Mouse (Mus musculus) forebrain, embryonic 13.5 days (tissue): ENCODE results near the gene Ncdn. TPM values are rescaled to one million over a fixed set of nuclear protein-coding genes. Genes with fewer than 3 reads are reported as not detected.

Experiments used
- ATAC-seq: fragments of 200-750 bp; cut with Nextera tagmentation; 2 replicates; pipeline ENCODE4 v1.8.0; 2017
- H3K27ac ChIP-seq: fragments of 300-500 bp; sonication (generic); 2 replicates; pipeline ENCODE4 v1.5.1; 2015; ENCODE audit warnings: inconsistent platforms, mild to moderate bottlenecking, moderate library complexity
- H3K27me3 ChIP-seq: fragments of 300-500 bp; sonication (generic); 2 replicates; pipeline ENCODE4 v1.6.1; 2015; ENCODE audit warnings: mild to moderate bottlenecking, inconsistent platforms
- H3K36me3 ChIP-seq: fragments of 300-500 bp; sonication (generic); 2 replicates; pipeline ENCODE4 v1.6.1; 2015; ENCODE audit warnings: mild to moderate bottlenecking, inconsistent platforms; ENCODE audit not compliant: poor library complexity, severe bottlenecking
- H3K4me1 ChIP-seq: fragments of 300-500 bp; sonication (generic); 2 replicates; pipeline ENCODE4 v1.6.1; 2015; ENCODE audit warnings: inconsistent platforms
- H3K4me2 ChIP-seq: fragments of 300-500 bp; sonication (generic); 2 replicates; pipeline ENCODE4 v1.6.1; 2015; ENCODE audit warnings: inconsistent platforms, mild to moderate bottlenecking, moderate library complexity
- H3K4me3 ChIP-seq: fragments of 300-500 bp; sonication (generic); 2 replicates; pipeline ENCODE4 v1.5.1; 2015; ENCODE audit warnings: mild to moderate bottlenecking, inconsistent platforms
- H3K9ac ChIP-seq: fragments of 300-500 bp; sonication (generic); 2 replicates; pipeline ENCODE4 v1.6.1; 2015; ENCODE audit warnings: mild to moderate bottlenecking, inconsistent platforms
- H3K9me3 ChIP-seq: fragments of 300-500 bp; sonication (generic); replicated peaks from 2 replicates; pipeline ENCODE4 v1.6.1; 2016; ENCODE audit warnings: inconsistent platforms
- WGBS: fragments of 180-500 bp; shearing (Covaris S2); methylation state at CpG from one replicate; pipeline ENCODE4 v1.1.7; 2015; 5-methylcytosine and 5-hydroxymethylcytosine counted together
- polyA plus RNA-seq: library from polyadenylated mRNA; unstranded; fragments of >200 nt; fragmentation: Nextera tagmentation; extraction: Ambion mirVana; gene quantifications from 2 replicates; pipeline ENCODE4 v1.2.1, GENCODE M21; 2015

Gene Ncdn
- polyA plus RNA-seq, 1 experiment from 2014 or later = 47.6 TPM

- Histone ChIP-seq H3K27me3 (no peaks in the 10 kb centered on the region), H3K4me3 (no peak overlapping the region), H3K4me1 (no peaks in the 10 kb centered on the region), H3K9me3 (no peaks in the 10 kb centered on the region), H3K9ac (no peak overlapping the region), H3K36me3 (peaks cover 22% of the 10 kb centered on the region), H3K27ac (no peak overlapping the region), H3K4me2 (no peak overlapping the region)
- WGBS = 90% methylated on average over 9 of the region's 9 CpGs
- ATAC-seq = no peak
Measured at GRCm38 (mm10) chr4:126769800-126770563, 16.7 kb upstream of the Ncdn start.

- Histone ChIP-seq H3K4me3 (no peak overlapping the region), H3K27me3 (no peaks in the 10 kb centered on the region), H3K9me3 (no peaks in the 10 kb centered on the region), H3K9ac (no peak overlapping the region), H3K36me3 (peaks cover 31% of the 10 kb centered on the region), H3K27ac (no peak overlapping the region), H3K4me2 (no peak overlapping the region), H3K4me1 (peaks cover 6% of the 10 kb centered on the region; the same call in 1 of the 2 replicates)
- WGBS = 85% methylated on average over 2 of the region's 2 CpGs
- no peak for ATAC-seq
Measured at GRCm38 (mm10) chr4:126763483-126763882, 10.2 kb upstream of the Ncdn start.

GRCm38 (mm10) chr4:126762586-126763359 lies 9.5 kb upstream of the Ncdn start:
- H3K4me1 ChIP-seq = peaks cover 6% of the 10 kb centered on the region; the same call in 1 of the 2 replicates
- H3K9me3 ChIP-seq = no peaks in the 10 kb centered on the region
- no peak overlapping the region for H3K27ac ChIP-seq
- no peak overlapping the region for H3K9ac ChIP-seq
- H3K36me3 ChIP-seq = peaks cover 36% of the 10 kb centered on the region
- no peak overlapping the region for H3K4me2 ChIP-seq
- no peaks in the 10 kb centered on the region for H3K27me3 ChIP-seq
- ATAC-seq = no peak
- H3K4me3 ChIP-seq = no peak overlapping the region
- WGBS = 43% methylated on average over 11 of the region's 11 CpGs

GRCm38 (mm10) chr4:126759435-126759834 lies 6.2 kb upstream of the Ncdn start:
- no peak overlapping the region for H3K4me3 ChIP-seq
- no peak for ATAC-seq
- peaks cover 38% of the 10 kb centered on the region for H3K36me3 ChIP-seq
- no peaks in the 10 kb centered on the region for H3K9me3 ChIP-seq
- H3K9ac ChIP-seq = no peak overlapping the region
- H3K4me2 ChIP-seq = no peak overlapping the region
- no peaks in the 10 kb centered on the region for H3K27me3 ChIP-seq
- 91% methylated on average over 2 of the region's 2 CpGs for WGBS
- peaks cover 27% of the 10 kb centered on the region for H3K4me1 ChIP-seq
- H3K27ac ChIP-seq = no peak overlapping the region

- Histone ChIP-seq H3K4me3 (no peak overlapping the region), H3K27ac (no peak overlapping the region), H3K9ac (no peak overlapping the region), H3K4me1 (peaks cover 29% of the 10 kb centered on the region), H3K4me2 (no peak overlapping the region), H3K36me3 (peaks cover 38% of the 10 kb centered on the region), H3K9me3 (no peaks in the 10 kb centered on the region), H3K27me3 (no peaks in the 10 kb centered on the region)
- ATAC-seq = no peak
- 83% methylated on average over 5 of the region's 5 CpGs for WGBS
Measured at GRCm38 (mm10) chr4:126758299-126758698, 5.1 kb upstream of the Ncdn start.

- no peaks in the 10 kb centered on the region for H3K9me3 ChIP-seq
- no peak overlapping the region for H3K4me2 ChIP-seq
- H3K27ac ChIP-seq = no peak overlapping the region
- H3K4me3 ChIP-seq = no peak overlapping the region
- no peak for ATAC-seq
- 65% methylated on average over 4 of the region's 4 CpGs for WGBS
- peaks cover 32% of the 10 kb centered on the region for H3K36me3 ChIP-seq
- H3K27me3 ChIP-seq = no peaks in the 10 kb centered on the region
- peaks cover 33% of the 10 kb centered on the region for H3K4me1 ChIP-seq
- H3K9ac ChIP-seq = no peak overlapping the region
Measured at GRCm38 (mm10) chr4:126756766-126757165, 3.5 kb upstream of the Ncdn start.

- no peaks in the 10 kb centered on the region for H3K27me3 ChIP-seq
- H3K9ac ChIP-seq = peak overlapping the region; percentile 90; the same call in 1 of the 2 replicates
- H3K36me3 ChIP-seq = peaks cover 24% of the 10 kb centered on the region
- 45% methylated on average over 12 of the region's 12 CpGs for WGBS
- H3K9me3 ChIP-seq = no peaks in the 10 kb centered on the region
- H3K4me3 ChIP-seq = peak overlapping the region; percentile 86
- ATAC-seq = no peak
- H3K4me1 ChIP-seq = peaks cover 52% of the 10 kb centered on the region
- H3K27ac ChIP-seq = no peak overlapping the region
- peak overlapping the region; percentile 98 for H3K4me2 ChIP-seq
Measured at GRCm38 (mm10) chr4:126754736-126755374, 1.6 kb upstream of the Ncdn start.

- peak overlapping the region; percentile 86 for H3K4me3 ChIP-seq
- H3K9ac ChIP-seq = peak overlapping the region; percentile 90
- under 1% methylated on average over 12 of the region's 12 CpGs for WGBS
- peaks cover 23% of the 10 kb centered on the region for H3K36me3 ChIP-seq
- peak overlapping the region; percentile 98 for H3K4me2 ChIP-seq
- no peaks in the 10 kb centered on the region for H3K9me3 ChIP-seq
- peak overlapping the region; percentile 94 for H3K27ac ChIP-seq
- ATAC-seq = no peak
- H3K4me1 ChIP-seq = peaks cover 58% of the 10 kb centered on the region
- no peaks in the 10 kb centered on the region for H3K27me3 ChIP-seq
Measured at GRCm38 (mm10) chr4:126754231-126754611, 983 bp upstream of the Ncdn start.

GRCm38 (mm10) chr4:126752608-126753141 lies 563 bp downstream of the Ncdn start:
- peak overlapping the region; percentile 86 for H3K4me3 ChIP-seq
- no peaks in the 10 kb centered on the region for H3K9me3 ChIP-seq
- peak overlapping the region; percentile 94 for H3K27ac ChIP-seq
- H3K36me3 ChIP-seq = peaks cover 27% of the 10 kb centered on the region
- under 1% methylated on average over 23 of the region's 23 CpGs for WGBS
- H3K4me1 ChIP-seq = peaks cover 71% of the 10 kb centered on the region
- H3K4me2 ChIP-seq = peak overlapping the region; percentile 98
- no peak for ATAC-seq
- peak overlapping the region; percentile 90 for H3K9ac ChIP-seq
- no peaks in the 10 kb centered on the region for H3K27me3 ChIP-seq

- Histone ChIP-seq H3K4me2 (peak overlapping the region; percentile 98), H3K36me3 (peaks cover 30% of the 10 kb centered on the region), H3K27me3 (no peaks in the 10 kb centered on the region), H3K27ac (peak overlapping the region; percentile 94), H3K4me1 (peaks cover 71% of the 10 kb centered on the region), H3K9ac (peak overlapping the region; percentile 90), H3K4me3 (peak overlapping the region; percentile 86), H3K9me3 (no peaks in the 10 kb centered on the region)
- no peak for ATAC-seq
- WGBS = 2% methylated on average over 12 of the region's 13 CpGs
Measured at GRCm38 (mm10) chr4:126752024-126752607, 1.1 kb downstream of the Ncdn start.

GRCm38 (mm10) chr4:126751556-126752023 lies 1.6 kb downstream of the Ncdn start:
- Histone ChIP-seq H3K27me3 (no peaks in the 10 kb centered on the region), H3K27ac (no peak overlapping the region), H3K36me3 (peaks cover 35% of the 10 kb centered on the region), H3K9me3 (no peaks in the 10 kb centered on the region), H3K4me1 (peaks cover 70% of the 10 kb centered on the region), H3K4me2 (peak overlapping the region; percentile 98), H3K4me3 (peak overlapping the region; percentile 86), H3K9ac (peak overlapping the region; percentile 90)
- no peak for ATAC-seq
- WGBS = 41% methylated on average over 10 of the region's 10 CpGs
